Mouse (Mus musculus) layer of hippocampus, postnatal 25 days (tissue): Measurements from ENCODE around the gene Gm28778. TPM values are rescaled to one million over a fixed set of nuclear protein-coding genes. Genes with fewer than 3 reads are reported as not detected.

ENCODE experiments used
- total RNA-seq, 2 experiments: library from RNA; stranded (reverse); gene quantifications; 2 replicates each; pipeline ENCODE4 v1.2.3; 2021

Gm28778 gene
- total RNA-seq, 2 experiments from 2014 or later: not detected

Other genes starting within 250 kb of the Gm28778 start
- under 1 TPM; 0.66 to 0.77 TPM for gene Mstn, start 235.5 kb upstream of the Gm28778 start, total RNA-seq
- gene 1700019A02Rik, start 109.5 kb upstream of the Gm28778 start, total RNA-seq: not detected
- gene Pms1, start 93 bp upstream of the Gm28778 start, total RNA-seq: 10 to 100 TPM; 20.1 to 21.9 TPM
- 1 to 10 TPM; 6.5 to 8.2 TPM for gene Ormdl1, start within 50 bp of the Gm28778 start, total RNA-seq
- gene Osgepl1, start 16.5 kb downstream of the Gm28778 start, total RNA-seq: 10 to 100 TPM; 16.2 to 19.6 TPM
- 1 to 10 TPM in 1 of 2 experiments, not detected in 1; 6.9 TPM for gene Asdurf, start 55.5 kb downstream of the Gm28778 start, total RNA-seq
- not detected for gene Gm28551, start 55.6 kb downstream of the Gm28778 start, total RNA-seq
- gene Asnsd1, start 55.6 kb downstream of the Gm28778 start, total RNA-seq: 10 to 100 TPM; 20.6 to 27.0 TPM